Mouse (Mus musculus) limb, embryonic 14.5 days (tissue): ENCODE measurements around the gene Dus2. TPM values are rescaled to one million over a fixed set of nuclear protein-coding genes. Genes with fewer than 3 reads are reported as not detected.
"Not testable (repeated sequence)": the region's sequence is repeated elsewhere in the genome, so short reads cannot be mapped to it uniquely, and the experiment has no call there.

Source experiments
- ATAC-seq: fragments of 200-750 bp; cut with Nextera tagmentation; 2 replicates; pipeline ENCODE4 v1.8.0; 2017; ENCODE audit warnings: low read depth, moderate number of reproducible peaks, moderate TSS enrichment; ENCODE audit not compliant: low FRiP score
- DNase-seq: peaks from one replicate; pipeline ENCODE4 v3.0.0-alpha.2; 2015; ENCODE audit warnings: low spot score
- H3K27ac ChIP-seq: fragments of 300-500 bp; sonication (generic); replicated peaks from 2 replicates; pipeline ENCODE4 v1.5.1; 2014; ENCODE audit warnings: low read depth, mild to moderate bottlenecking, low read length, moderate library complexity, mixed read lengths
- H3K27me3 ChIP-seq: fragments of 300-500 bp; sonication (generic); 2 replicates; pipeline ENCODE4 v1.6.1; 2014; ENCODE audit warnings: low read length, mixed read lengths; ENCODE audit not compliant: control insufficient read depth, insufficient read depth
- H3K36me3 ChIP-seq: fragments of 300-500 bp; sonication (generic); 2 replicates; pipeline ENCODE4 v1.6.1; 2014; ENCODE audit warnings: mild to moderate bottlenecking, low read length, moderate library complexity, mixed read lengths; ENCODE audit not compliant: control insufficient read depth, insufficient read depth
- H3K4me1 ChIP-seq: fragments of 300-500 bp; sonication (generic); 2 replicates; pipeline ENCODE4 v1.6.1; 2014; ENCODE audit warnings: antibody characterized with exemption, low read length, mixed read lengths; ENCODE audit not compliant: control insufficient read depth, insufficient read depth
- H3K4me2 ChIP-seq: fragments of 300-500 bp; sonication (generic); replicated peaks from 2 replicates; pipeline ENCODE4 v1.6.1; 2014; ENCODE audit warnings: low read depth, mild to moderate bottlenecking, low read length, moderate library complexity; ENCODE audit not compliant: severe bottlenecking
- H3K4me3 ChIP-seq: fragments of 300-500 bp; sonication (generic); replicated peaks from 2 replicates; pipeline ENCODE4 v1.5.1; 2014; ENCODE audit warnings: low read length
- H3K9ac ChIP-seq: fragments of 300-500 bp; sonication (generic); 2 replicates; pipeline ENCODE4 v1.6.1; 2014; ENCODE audit warnings: mild to moderate bottlenecking, low read depth, low read length, moderate library complexity; ENCODE audit not compliant: severe bottlenecking
- H3K9me3 ChIP-seq: fragments of 300-500 bp; sonication (generic); 2 replicates; pipeline ENCODE4 v1.6.1; 2016; ENCODE audit warnings: low read length; ENCODE audit not compliant: control insufficient read depth
- POLR2A ChIP-seq: fragments of 200-500 bp; IDR thresholded peaks from 2 replicates; pipeline ENCODE4 v1.8.0; 2012; ENCODE audit warnings: inconsistent platforms, mild to moderate bottlenecking, moderate library complexity, borderline replicate concordance; ENCODE audit not compliant: insufficient read depth, insufficient read length; ENCODE audit errors: extremely low read depth
- WGBS: fragments of 180-500 bp; shearing (Covaris S2); extraction: QIAGEN DNeasy Blood & Tissue Kit; methylation state at CpG from one replicate; pipeline ENCODE4 v1.1.7; 2014; 5-methylcytosine and 5-hydroxymethylcytosine counted together
- polyA plus RNA-seq, 2 experiments: library from polyadenylated mRNA; depleted of rRNA in 1 of 2; stranded (reverse) in 1 of 2; unstranded in 1 of 2; fragments of >200 nt; fragmentation: Nextera tagmentation in 1 of 2; extraction: Ambion mirVana in 1 of 2; gene quantifications; 2 replicates each; pipeline versions ENCODE4 v1.2.1 to v1.2.3; 2012 to 2014

The Dus2 gene
- polyA plus RNA-seq, 2 experiments, result 22.4 to 24.4 TPM

- H3K9me3 ChIP-seq, result no peaks in the 10 kb centered on the region
- TF ChIP-seq POLR2A, result no peak
- ATAC-seq (no peak), DNase-seq (no peak)
- H3K9ac ChIP-seq, result no peak overlapping the region
- no peaks in the 10 kb centered on the region for H3K4me1 ChIP-seq
- H3K4me2 ChIP-seq, result no peak overlapping the region
- no peaks in the 10 kb centered on the region for H3K27me3 ChIP-seq
- no peak overlapping the region for H3K4me3 ChIP-seq
- WGBS, result 80% methylated on average over 4 of the region's 4 CpGs
- no peak overlapping the region for H3K27ac ChIP-seq
- no peaks in the 10 kb centered on the region for H3K36me3 ChIP-seq
These were observed 10.8 kb downstream of the Dus2 start for GRCm38 (mm10) chr8:106001908-106002307.

- no peak overlapping the region for H3K9ac ChIP-seq
- H3K4me1 ChIP-seq, result no peaks in the 10 kb centered on the region
- H3K27ac ChIP-seq, result no peak overlapping the region
- H3K4me3 ChIP-seq, result no peak overlapping the region
- DNase-seq (no peak), ATAC-seq (no peak)
- no peaks in the 10 kb centered on the region for H3K9me3 ChIP-seq
- 76% methylated on average over 8 of the region's 8 CpGs for WGBS
- TF ChIP-seq POLR2A, result no peak
- H3K27me3 ChIP-seq, result no peaks in the 10 kb centered on the region
- no peak overlapping the region for H3K4me2 ChIP-seq
- H3K36me3 ChIP-seq, result no peaks in the 10 kb centered on the region
These were observed 13.5 kb downstream of the Dus2 start for GRCm38 (mm10) chr8:106004538-106005207.

- WGBS, result 82% methylated on average over 4 of the region's 4 CpGs
- Histone ChIP-seq H3K27ac (no peak within 1 kb of the TSS), H3K27me3 (no peaks in the 10 kb centered on the region), H3K9ac (no peak within 1 kb of the TSS), H3K4me2 (no peak within 1 kb of the TSS), H3K9me3 (no peaks in the 10 kb centered on the region), H3K4me1 (peaks cover 10% of the 10 kb centered on the region), H3K36me3 (no peaks in the 10 kb centered on the region), H3K4me3 (no peak within 1 kb of the TSS)
- no peak for TF ChIP-seq POLR2A
- ATAC-seq (no peak), DNase-seq (no peak)
These were observed 14.7 kb downstream of the Dus2 start, which contains the start of gene Dpep2nb for GRCm38 (mm10) chr8:106005875-106006274. Gene Dpep2nb, minus strand, starts transcription at chr8:106005975.

GRCm38 (mm10) chr8:106006413-106006812 lies 15.3 kb downstream of the Dus2 start:
- Histone ChIP-seq H3K9me3 (no peaks in the 10 kb centered on the region), H3K36me3 (no peaks in the 10 kb centered on the region), H3K4me2 (no peak overlapping the region), H3K4me3 (no peak overlapping the region), H3K9ac (no peak overlapping the region), H3K27me3 (no peaks in the 10 kb centered on the region), H3K4me1 (peaks cover 10% of the 10 kb centered on the region), H3K27ac (no peak overlapping the region)
- ATAC-seq (no peak), DNase-seq (no peak)
- WGBS, result 90% methylated on average over 4 of the region's 4 CpGs
- TF ChIP-seq POLR2A, result no peak

- Histone ChIP-seq H3K27ac (no peak overlapping the region), H3K9ac (no peak overlapping the region), H3K4me2 (no peak overlapping the region), H3K36me3 (no peaks in the 10 kb centered on the region), H3K9me3 (no peaks in the 10 kb centered on the region), H3K27me3 (no peaks in the 10 kb centered on the region), H3K4me3 (no peak overlapping the region), H3K4me1 (peaks cover 10% of the 10 kb centered on the region)
- ATAC-seq (no peak), DNase-seq (no peak)
- TF ChIP-seq POLR2A, result no peak
- 77% methylated on average over 3 of the region's 3 CpGs for WGBS
These were observed 16.0 kb downstream of the Dus2 start for GRCm38 (mm10) chr8:106007135-106007534.

GRCm38 (mm10) chr8:106007891-106008290 lies 16.8 kb downstream of the Dus2 start:
- H3K4me2 ChIP-seq, H3K4me1 ChIP-seq, H3K9ac ChIP-seq, H3K27me3 ChIP-seq, H3K36me3 ChIP-seq, H3K27ac ChIP-seq, ATAC-seq, H3K9me3 ChIP-seq, DNase-seq, H3K4me3 ChIP-seq: not testable (repeated sequence)
- WGBS, result 61% methylated on average over 3 of the region's 3 CpGs
